Mouse (Mus musculus): ENCODE data around the gene Cd80. TPM values are rescaled to one million over a fixed set of nuclear protein-coding genes. Genes with fewer than 3 reads are reported as not detected.

Gene Cd80
- polyA plus RNA-seq, 1 experiment from 2014 or later = 0.93 TPM

Other genes with a start within 250 kb of the Cd80 start
- not detected in 2 replicates for gene Nr1i2, start 160.7 kb upstream of the Cd80 start, polyA plus RNA-seq (2014; fragmentation: Nextera tagmentation; extraction: Ambion mirVana)
- gene Maats1, start 113.4 kb upstream of the Cd80 start, polyA plus RNA-seq (2014; fragmentation: Nextera tagmentation; extraction: Ambion mirVana) = 0.51 and 1.0 TPM in 2 replicates
- gene Cox17, start 108.6 kb upstream of the Cd80 start, polyA plus RNA-seq (2014; fragmentation: Nextera tagmentation; extraction: Ambion mirVana) = 83.8 and 88.1 TPM in 2 replicates
- not detected in 2 replicates for gene Gm21987, start 108.5 kb upstream of the Cd80 start, polyA plus RNA-seq (2014; fragmentation: Nextera tagmentation; extraction: Ambion mirVana)
- gene Popdc2, start 93.4 kb upstream of the Cd80 start, polyA plus RNA-seq (2014; fragmentation: Nextera tagmentation; extraction: Ambion mirVana) = 0.51 TPM in 2 replicates
- 0.26 and 0.38 TPM in 2 replicates for gene Pla1a, start 22.4 kb upstream of the Cd80 start, polyA plus RNA-seq (2014; fragmentation: Nextera tagmentation; extraction: Ambion mirVana)
- 139 and 158 TPM in 2 replicates for gene Adprh, start 2.9 kb upstream of the Cd80 start, polyA plus RNA-seq (2014; fragmentation: Nextera tagmentation; extraction: Ambion mirVana)
- gene Timmdc1, start 67.1 kb downstream of the Cd80 start, polyA plus RNA-seq (2014; fragmentation: Nextera tagmentation; extraction: Ambion mirVana) = 28.5 and 28.9 TPM in 2 replicates
- 49.0 and 62.8 TPM in 2 replicates for gene Poglut1, start 94.7 kb downstream of the Cd80 start, polyA plus RNA-seq (2014; fragmentation: Nextera tagmentation; extraction: Ambion mirVana)
- gene Tmem39a, start 103.1 kb downstream of the Cd80 start, polyA plus RNA-seq (2014; fragmentation: Nextera tagmentation; extraction: Ambion mirVana) = 35.6 and 38.6 TPM in 2 replicates

All from midbrain, embryonic 14.5 days (tissue).